Comparison of ENCODE assay signal across 8 mouse cellular contexts in genomic region chr7:67644833-67645680, GRCm38 (mm10). TPM values are rescaled to one million over a fixed set of nuclear protein-coding genes. Genes with fewer than 3 reads are reported as not detected.
DNase-seq lines count a peak whose midpoint lies in the region; ATAC-seq and TF ChIP-seq lines count a peak whose summit lies in the region.

Lrrc28 (minus strand) TSS chr7:67645268.

- H3K9me3 ChIP-seq in heart, embryonic 12.5 days (replicated peaks): no peaks in the 10 kb centered on the region
- H3K9me3 ChIP-seq in kidney, postnatal 0 days (replicated peaks; ENCODE audit: low read length): no peaks in the 10 kb centered on the region
- no peaks in the 10 kb centered on the region for H3K9me3 ChIP-seq in liver, embryonic 11.5 days (ENCODE audit: control insufficient read depth, low read length)
- H3K9me3 ChIP-seq in stomach, embryonic 14.5 days (ENCODE audit: control insufficient read depth, low read depth, low read length): no peaks in the 10 kb centered on the region

- H3K36me3 ChIP-seq in heart, embryonic 12.5 days: peaks cover 7% of the 10 kb centered on the region; the same call in 1 of the 2 replicates
- H3K36me3 ChIP-seq in kidney, postnatal 0 days (ENCODE audit: insufficient read depth, low read length): no peaks in the 10 kb centered on the region
- H3K36me3 ChIP-seq in liver, embryonic 11.5 days (ENCODE audit: control insufficient read depth, insufficient read depth, low read length): no peaks in the 10 kb centered on the region
- H3K36me3 ChIP-seq in stomach, embryonic 14.5 days (ENCODE audit: control insufficient read depth, insufficient read depth, low read length): peaks cover 4% of the 10 kb centered on the region; the same call in 1 of the 2 replicates

- peak; percentile 99 for DNase-seq in CD4-positive helper T cell, adult 2 months (ENCODE audit: low read depth, low spot score)
- peak; percentile 99 for DNase-seq in brain, embryonic 18.5 days (ENCODE audit: low read depth, low spot score)
- DNase-seq in kidney, postnatal 0 days (ENCODE audit: low spot score): peak; percentile 100
- peak; percentile 97 for DNase-seq in liver, embryonic 11.5 days (ENCODE audit: low spot score)
- peak; percentile 100 for DNase-seq in naive thymus-derived CD4-positive, alpha-beta T cell, adult 2 months (ENCODE audit: low read depth)

- no peaks in the 10 kb centered on the region for H3K27me3 ChIP-seq in heart, embryonic 12.5 days (replicated peaks)
- no peaks in the 10 kb centered on the region for H3K27me3 ChIP-seq in kidney, postnatal 0 days (ENCODE audit: insufficient read depth, low read length)
- no peaks in the 10 kb centered on the region for H3K27me3 ChIP-seq in liver, embryonic 11.5 days (replicated peaks; ENCODE audit: control insufficient read depth, insufficient read depth, low read length)
- no peaks in the 10 kb centered on the region for H3K27me3 ChIP-seq in stomach, embryonic 14.5 days (ENCODE audit: control insufficient read depth, insufficient read depth, low read length)

- peak within 1 kb of the TSS; percentile 76 for H3K4me3 ChIP-seq in heart, embryonic 12.5 days
- H3K4me3 ChIP-seq in kidney, postnatal 0 days (replicated peaks; ENCODE audit: low read depth, low read length): peak within 1 kb of the TSS; percentile 56
- H3K4me3 ChIP-seq in liver, embryonic 11.5 days (ENCODE audit: low read depth, low read length): peak within 1 kb of the TSS; percentile 76
- H3K4me3 ChIP-seq in stomach, embryonic 14.5 days (ENCODE audit: low read depth, low read length): peak within 1 kb of the TSS; percentile 73

- peak within 1 kb of the TSS; percentile 93 for H3K9ac ChIP-seq in heart, embryonic 12.5 days
- H3K9ac ChIP-seq in kidney, postnatal 0 days (ENCODE audit: low read depth, low read length): peak within 1 kb of the TSS; percentile 85
- H3K9ac ChIP-seq in liver, embryonic 11.5 days (ENCODE audit: low read depth, low read length): peak within 1 kb of the TSS; percentile 83
- peak within 1 kb of the TSS; percentile 66 for H3K9ac ChIP-seq in stomach, embryonic 14.5 days (replicated peaks; ENCODE audit: low read depth, low read length)

- H3K27ac ChIP-seq in heart, embryonic 12.5 days (ENCODE audit: poor library complexity, severe bottlenecking): peak within 1 kb of the TSS; percentile 86
- peak within 1 kb of the TSS; percentile 95 for H3K27ac ChIP-seq in kidney, postnatal 0 days
- peak within 1 kb of the TSS; percentile 78 for H3K27ac ChIP-seq in liver, embryonic 11.5 days (ENCODE audit: low read depth, low read length)
- peak within 1 kb of the TSS; percentile 78 for H3K27ac ChIP-seq in stomach, embryonic 14.5 days (ENCODE audit: low read length)

- under 1% methylated on average over 55 of the region's 55 CpGs for WGBS in heart, embryonic 12.5 days
- WGBS in kidney, postnatal 0 days: under 1% methylated on average over 55 of the region's 55 CpGs
- under 1% methylated on average over 55 of the region's 55 CpGs for WGBS in liver, embryonic 11.5 days
- 1% methylated on average over 55 of the region's 55 CpGs for WGBS in stomach, embryonic 14.5 days

- peak within 1 kb of the TSS; percentile 81 for H3K4me2 ChIP-seq in heart, embryonic 12.5 days
- peak within 1 kb of the TSS; percentile 72 for H3K4me2 ChIP-seq in kidney, postnatal 0 days (ENCODE audit: low read length)
- peak within 1 kb of the TSS; percentile 92 for H3K4me2 ChIP-seq in liver, embryonic 11.5 days
- peak within 1 kb of the TSS; percentile 93 for H3K4me2 ChIP-seq in stomach, embryonic 14.5 days (replicated peaks; ENCODE audit: low read depth, low read length)

- ATAC-seq in erythroid progenitor cell, adult 5-6 weeks (replicated peaks; ENCODE audit: low FRiP score, poor library complexity, severe bottlenecking): peak; percentile 96
- ATAC-seq in heart, embryonic 12.5 days (ENCODE audit: insufficient number of reproducible peaks, low FRiP score): peak; percentile 98
- ATAC-seq in kidney, postnatal 0 days (replicated peaks; ENCODE audit: low FRiP score, low read depth): peak; percentile 99
- ATAC-seq in liver, embryonic 11.5 days (replicated peaks; ENCODE audit: low FRiP score): peak; percentile 99
- peak; percentile 99 for ATAC-seq in stomach, embryonic 14.5 days (ENCODE audit: insufficient number of reproducible peaks, insufficient read depth, low FRiP score, low read depth)

- H3K4me1 ChIP-seq in heart, embryonic 12.5 days (replicated peaks): peaks cover 24% of the 10 kb centered on the region
- peaks cover 18% of the 10 kb centered on the region for H3K4me1 ChIP-seq in kidney, postnatal 0 days (replicated peaks; ENCODE audit: insufficient read depth, low read length)
- H3K4me1 ChIP-seq in liver, embryonic 11.5 days (replicated peaks; ENCODE audit: control insufficient read depth, insufficient read depth, low read length): peaks cover 7% of the 10 kb centered on the region
- peaks cover 20% of the 10 kb centered on the region for H3K4me1 ChIP-seq in stomach, embryonic 14.5 days (ENCODE audit: control insufficient read depth, insufficient read depth, low read length)

- no peak for TF ChIP-seq CTCF in kidney, postnatal 0 days (IDR thresholded peaks at IDR 0.05; ENCODE audit: low read depth)

RNA-seq across cellular contexts. Expression of gene Lrrc28, which starts in this region (rescaled TPM):
- 11.2 and 13.4 TPM in 2 replicates for total RNA-seq in erythroid progenitor cell, adult 5-6 weeks (2015; ENCODE audit: low replicate concordance)
- 7.3 and 9.6 TPM in 2 replicates for total RNA-seq in erythroid progenitor cell, adult 5-6 weeks (2017; ENCODE audit: low replicate concordance)
- 10.3 and 14.9 TPM in 2 replicates for polyA plus RNA-seq in heart, embryonic 12.5 days (2016; fragmentation: Nextera tagmentation; extraction: Ambion mirVana)
- polyA plus RNA-seq in kidney, postnatal 0 days (2015; fragmentation: Nextera tagmentation; extraction: Ambion mirVana): 19.6 and 20.9 TPM in 2 replicates
- 12.3 and 14.4 TPM in 2 replicates for polyA plus RNA-seq in liver, embryonic 11.5 days (2014; fragmentation: Nextera tagmentation; extraction: Ambion mirVana)
- polyA plus RNA-seq in stomach, embryonic 14.5 days (2014; fragmentation: Nextera tagmentation; extraction: Ambion mirVana): 13.2 and 15.7 TPM in 2 replicates

Comparison
In these comparisons a context has a peak if more than half of its experiments do, and no peak if none do; other contexts are left out.
1. Peak in every context shown above with its lines: DNase-seq, ATAC-seq, H3K4me3 ChIP-seq and H3K27ac ChIP-seq.